Mouse (Mus musculus) CD4-positive, CD25-positive, alpha-beta regulatory T cell, adult 9 weeks (primary cell): ENCODE measurements around the gene Tmem164. TPM values are rescaled to one million over a fixed set of nuclear protein-coding genes. Genes with fewer than 3 reads are reported as not detected.

Source experiments
- polyA plus RNA-seq: library from polyadenylated mRNA; unstranded; fragments of 100-300 nt; shearing (Covaris generic); gene quantifications from one replicate; pipeline ENCODE4 v1.2.1, GENCODE M21; 2017

Gene Tmem164
- 30.9 TPM for polyA plus RNA-seq

GRCm38 (mm10) chrX:142681056-142681615, at the start of gene Tmem164:
Gene Tmem164 (plus strand): TSS chrX:142681406.

